Mouse (Mus musculus) cerebellum, adult 2 months (tissue): ENCODE results near the gene Nacc1. TPM values are rescaled to one million over a fixed set of nuclear protein-coding genes. Genes with fewer than 3 reads are reported as not detected.
A peak's percentile ranks its signal among the peaks of the same experiment; 100 is the strongest.

ENCODE experiments used
- DNase-seq, 2 experiments: peaks; one replicate each; pipeline ENCODE4 v3.0.0; 2021
- H3K27ac ChIP-seq: fragments of 200-500 bp; 2 replicates; pipeline ENCODE4 v1.5.1; 2012; ENCODE audit warnings: low read length, control low read depth, inconsistent platforms; ENCODE audit not compliant: insufficient read depth
- H3K27me3 ChIP-seq: fragments of 200-500 bp; 2 replicates; pipeline ENCODE4 v1.6.1; 2012; ENCODE audit warnings: inconsistent platforms, mild to moderate bottlenecking, low read length, moderate library complexity; ENCODE audit not compliant: control insufficient read depth, insufficient read depth
- H3K4me1 ChIP-seq: fragments of 200-500 bp; 2 replicates; pipeline ENCODE4 v1.6.1; 2011; ENCODE audit warnings: low read length; ENCODE audit not compliant: control insufficient read depth, insufficient read depth
- H3K4me3 ChIP-seq: fragments of 200-500 bp; replicated peaks from 2 replicates; pipeline ENCODE3; 2011; ENCODE audit warnings: mild to moderate bottlenecking, low read depth, low read length, control low read depth; ENCODE audit not compliant: insufficient read depth
- CTCF ChIP-seq: fragments of 200-500 bp; IDR thresholded peaks from 2 replicates; pipeline ENCODE4 v1.5.1; 2011; ENCODE audit warnings: low read depth, mild to moderate bottlenecking, control low read depth, low read length, moderate library complexity, borderline replicate concordance; ENCODE audit not compliant: insufficient read depth
- POLR2A ChIP-seq: fragments of 200-500 bp; IDR thresholded peaks from 2 replicates; pipeline ENCODE4 v1.6.1; 2011; ENCODE audit warnings: low read length, control low read depth, borderline replicate concordance; ENCODE audit not compliant: insufficient read depth
- WGBS: fragments of 180-500 bp; shearing (Covaris S2); methylation state at CpG from one replicate; pipeline ENCODE4 v1.1.7; 2018; 5-methylcytosine and 5-hydroxymethylcytosine counted together
- polyA plus RNA-seq: library from polyadenylated mRNA; depleted of rRNA; stranded (reverse); fragments of >200 nt; gene quantifications from 2 replicates; pipeline ENCODE4 v1.2.3, GENCODE M21; 2012

The Nacc1 gene
- polyA plus RNA-seq, 1 experiment: 91.0 TPM

- Histone ChIP-seq H3K27ac (no peak overlapping the region), H3K27me3 (no peaks in the 10 kb centered on the region), H3K4me1 (peaks cover 24% of the 10 kb centered on the region), H3K4me3 (no peak overlapping the region)
- TF ChIP-seq CTCF (no peak), POLR2A (no peak)
- 33% methylated on average over 3 of the region's 3 CpGs for WGBS
- DNase-seq: no peak
These were observed 25.1 kb upstream of the Nacc1 start for GRCm38 (mm10) chr8:84712759-84713120.

- 27% methylated on average over 11 of the region's 11 CpGs for WGBS
- peak in 1 of 2 experiments; percentile 49 for DNase-seq
- no peak for TF ChIP-seq CTCF
- no peak for TF ChIP-seq POLR2A
- H3K4me1 ChIP-seq: peaks cover 24% of the 10 kb centered on the region
- no peak overlapping the region for H3K4me3 ChIP-seq
- no peak overlapping the region for H3K27ac ChIP-seq
- H3K27me3 ChIP-seq: no peaks in the 10 kb centered on the region
These were observed 24.5 kb upstream of the Nacc1 start for GRCm38 (mm10) chr8:84711933-84712758.

GRCm38 (mm10) chr8:84711312-84711711 is 23.6 kb upstream of the Nacc1 start:
- DNase-seq: no peak
- peaks cover 19% of the 10 kb centered on the region for H3K4me1 ChIP-seq
- 20% methylated on average over 3 of the region's 3 CpGs for WGBS
- TF ChIP-seq POLR2A (no peak), CTCF (no peak)
- H3K27ac ChIP-seq: no peak overlapping the region
- no peaks in the 10 kb centered on the region for H3K27me3 ChIP-seq
- no peak overlapping the region for H3K4me3 ChIP-seq

GRCm38 (mm10) chr8:84709931-84710330 is 22.3 kb upstream of the Nacc1 start:
- Histone ChIP-seq H3K4me3 (no peak overlapping the region), H3K27ac (peak overlapping the region; percentile 60; the same call in 1 of the 2 replicates), H3K4me1 (peaks cover 22% of the 10 kb centered on the region), H3K27me3 (no peaks in the 10 kb centered on the region)
- DNase-seq: no peak
- WGBS: 37% methylated on average over 1 of the region's 1 CpGs
- TF ChIP-seq CTCF (no peak), POLR2A (no peak)

- Histone ChIP-seq H3K27ac (0 out of 2 replicates have a peak overlapping the region, but pooled peaks have one; percentile 60), H3K27me3 (no peaks in the 10 kb centered on the region), H3K4me3 (no peak overlapping the region), H3K4me1 (peaks cover 18% of the 10 kb centered on the region)
- peak; percentile 87 to 91 for DNase-seq
- TF ChIP-seq POLR2A: no peak
- peak; percentile 93 for TF ChIP-seq CTCF
- WGBS: 11% methylated on average over 12 of the region's 12 CpGs
These were observed 21.3 kb upstream of the Nacc1 start for GRCm38 (mm10) chr8:84708774-84709475.

- H3K27me3 ChIP-seq: no peaks in the 10 kb centered on the region
- H3K27ac ChIP-seq: no peak overlapping the region; the same call in 1 of the 2 replicates
- 43% methylated on average over 15 of the region's 15 CpGs for WGBS
- H3K4me1 ChIP-seq: peaks cover 18% of the 10 kb centered on the region
- DNase-seq: no peak
- TF ChIP-seq CTCF (no peak), POLR2A (no peak)
- H3K4me3 ChIP-seq: no peak overlapping the region
These were observed 20.4 kb upstream of the Nacc1 start for GRCm38 (mm10) chr8:84708071-84708541.

- Histone ChIP-seq H3K4me3 (no peak overlapping the region), H3K4me1 (peaks cover 18% of the 10 kb centered on the region), H3K27ac (no peak overlapping the region), H3K27me3 (no peaks in the 10 kb centered on the region)
- no peak for DNase-seq
- WGBS: 52% methylated on average over 22 of the region's 22 CpGs
- no peak for TF ChIP-seq CTCF
These were observed 19.7 kb upstream of the Nacc1 start for GRCm38 (mm10) chr8:84707267-84707883.
